ENCODE assay signal across 8 mouse cellular contexts in the genomic region with DNA sequence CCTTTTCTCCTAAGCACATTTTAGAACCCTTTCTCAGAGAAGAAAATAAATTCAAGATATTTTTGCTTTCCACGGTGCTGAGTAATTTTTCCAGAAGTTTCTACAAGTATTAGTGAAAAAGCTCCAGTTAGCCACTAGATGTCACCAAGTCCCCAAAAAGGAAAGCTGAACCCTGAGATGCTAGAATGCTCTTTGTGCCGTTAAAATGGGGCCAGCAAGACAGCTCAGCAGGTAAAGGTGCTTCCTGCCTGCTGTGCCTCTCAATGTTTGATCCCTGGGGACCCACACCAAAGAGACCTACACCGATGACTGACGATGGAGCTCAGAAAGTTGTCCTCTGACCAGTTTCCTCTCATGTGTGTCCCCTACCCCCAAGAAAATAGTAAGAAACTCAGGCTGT. TPM values are rescaled to one million over a fixed set of nuclear protein-coding genes. Genes with fewer than 3 reads are reported as not detected.
DNase-seq lines count a peak whose midpoint lies in the region; ATAC-seq and TF ChIP-seq lines count a peak whose summit lies in the region.

No protein-coding gene starts in this region.

- no peak for TF ChIP-seq POLR2A in cortical plate, adult 2 months (IDR thresholded peaks at IDR 0.05; ENCODE audit: extremely low read depth, insufficient read depth, low read length)

- no peak overlapping the region for H3K9ac ChIP-seq in stomach, postnatal 0 days (ENCODE audit: low read length)

- ATAC-seq in frontal cortex, adult (ENCODE audit: low TSS enrichment), result peak; percentile 64
- ATAC-seq in stomach, postnatal 0 days (ENCODE audit: low FRiP score, low TSS enrichment), result no peak

- 32% methylated on average over 4 of the region's 4 CpGs for WGBS in stomach, postnatal 0 days

- no peak overlapping the region for H3K27ac ChIP-seq in cortical plate, adult 2 months (ENCODE audit: insufficient read depth, low read length)
- H3K27ac ChIP-seq in stomach, postnatal 0 days (replicated peaks), result no peak overlapping the region

- H3K4me1 ChIP-seq in cortical plate, adult 2 months (ENCODE audit: control insufficient read depth, insufficient read depth, low read length), result no peaks in the 10 kb centered on the region
- H3K4me1 ChIP-seq in stomach, postnatal 0 days (replicated peaks; ENCODE audit: control insufficient read depth, insufficient read depth), result no peaks in the 10 kb centered on the region

- no peaks in the 10 kb centered on the region for H3K27me3 ChIP-seq in stomach, postnatal 0 days (ENCODE audit: control insufficient read depth, insufficient read depth, low read length)

- H3K4me3 ChIP-seq in cortical plate, adult 2 months (ENCODE audit: insufficient read depth, low read length), result no peak overlapping the region
- no peak overlapping the region for H3K4me3 ChIP-seq in stomach, postnatal 0 days (ENCODE audit: low read depth, low read length)

- peak; percentile 41 for TF ChIP-seq CTCF in cortical plate, adult 2 months (IDR thresholded peaks at IDR 0.05; ENCODE audit: extremely low read depth, insufficient read depth, low read length)
- peak; percentile 76 for TF ChIP-seq CTCF in stomach, postnatal 0 days (IDR thresholded peaks at IDR 0.05; ENCODE audit: low read depth)

- no peak overlapping the region for H3K4me2 ChIP-seq in stomach, postnatal 0 days (replicated peaks; ENCODE audit: low read depth)

- no peaks in the 10 kb centered on the region for H3K36me3 ChIP-seq in stomach, postnatal 0 days (ENCODE audit: control insufficient read depth, insufficient read depth, low read length)

- no peaks in the 10 kb centered on the region for H3K9me3 ChIP-seq in stomach, postnatal 0 days (ENCODE audit: control insufficient read depth, low read length)

- DNase-seq in frontal cortex, postnatal 14 days (ENCODE audit: low spot score in 2 of 2), result no peak
- peak; percentile 32 for DNase-seq in lung, postnatal 10 days
- no peak for DNase-seq in lung, postnatal 4 days
- DNase-seq in stomach, postnatal 0 days (ENCODE audit: low spot score), result no peak
- no peak for DNase-seq in ovary, postnatal 36 days (ENCODE audit: low spot score)
- DNase-seq in heart, adult 11 months, result no peak

- TF ChIP-seq EP300 in stomach, postnatal 0 days (optimal IDR thresholded peaks at IDR 0.05), result no peak

RNA-seq across cellular contexts. Expression of a gene that starts 8.5 kb away (rescaled TPM):
- 109 and 114 TPM in 2 replicates for polyA plus RNA-seq in cortical plate, adult 2 months (2012; rRNA removed)
- polyA plus RNA-seq in stomach, postnatal 0 days (2015; fragmentation: Nextera tagmentation; extraction: Ambion mirVana), result 65.3 and 67.2 TPM in 2 replicates

RNA-seq across cellular contexts. Expression of a gene that starts 8.5 kb away (rescaled TPM):
- polyA plus RNA-seq in cortical plate, adult 2 months (2012; rRNA removed), result 6.6 and 7.6 TPM in 2 replicates
- 3.6 and 3.9 TPM in 2 replicates for polyA plus RNA-seq in stomach, postnatal 0 days (2015; fragmentation: Nextera tagmentation; extraction: Ambion mirVana)

RNA-seq across cellular contexts. Expression of a gene that starts 24.0 kb away (rescaled TPM):
- 541 and 586 TPM in 2 replicates for polyA plus RNA-seq in cortical plate, adult 2 months (2012; rRNA removed)
- polyA plus RNA-seq in stomach, postnatal 0 days (2015; fragmentation: Nextera tagmentation; extraction: Ambion mirVana), result 419 and 471 TPM in 2 replicates

RNA-seq across cellular contexts. Expression of a gene that starts 26.1 kb away (rescaled TPM):
- 0.94 and 1.5 TPM in 2 replicates for polyA plus RNA-seq in cortical plate, adult 2 months (2012; rRNA removed)
- 0.72 and 0.74 TPM in 2 replicates for polyA plus RNA-seq in stomach, postnatal 0 days (2015; fragmentation: Nextera tagmentation; extraction: Ambion mirVana)
